21 mouse cellular contexts compared by ENCODE assay signal in genomic region chr5:73150877-73151445, GRCm38 (mm10).
DNase-seq lines count a peak whose midpoint lies in the region; ATAC-seq and TF ChIP-seq lines count a peak whose summit lies in the region.
"Had no signal": no experiment of that assay in that cellular context is flagged by ENCODE, and none has a peak within 500 bp of the region (broad histone marks: within the 10 kb centered on the region; RNA-seq: fewer than 3 reads in every experiment).

No protein-coding gene starts in this region.

- peaks cover 6% of the 10 kb centered on the region for H3K79me2 ChIP-seq in heart, adult 2 months (replicated peaks; ENCODE audit: control insufficient read depth, insufficient read depth, low read length)
- no peaks in the 10 kb centered on the region for H3K79me2 ChIP-seq in CH12.LX (replicated peaks; ENCODE audit: control insufficient read depth, extremely low read depth, insufficient read depth, poor library complexity, severe bottlenecking)

- no peak for TF ChIP-seq EP300 in heart, adult 2 months (IDR thresholded peaks at IDR 0.05; ENCODE audit: insufficient read depth, low read depth, low read length)
- no peak for TF ChIP-seq EP300 in CH12.LX (IDR thresholded peaks at IDR 0.05; ENCODE audit: low read length)

- intact Hi-C loops in heart, postnatal 10 days (cut with DNase I), result loop anchor here (1.0 kb wide), 1 partner anchor 16 kb away; no protein-coding TSS in a partner anchor
- intact Hi-C loops in heart, adult 2 months (cut with DNase I), result loop anchor here (5.0 kb wide), 1 partner anchor 41 kb away; no protein-coding TSS in a partner anchor

- no peaks in the 10 kb centered on the region for H3K27me3 ChIP-seq in heart, adult 2 months (ENCODE audit: control insufficient read depth, insufficient read depth, low read length)
- no peaks in the 10 kb centered on the region for H3K27me3 ChIP-seq in CH12.LX (replicated peaks)
- H3K27me3 ChIP-seq: midbrain, embryonic 12.5 days had no signal

- no peak overlapping the region for H3K4me3 ChIP-seq in heart, adult 2 months
- no peak overlapping the region for H3K4me3 ChIP-seq in CH12.LX (replicated peaks in 1 of 3; ENCODE audit: low read depth in 2 of 3, low read length in 2 of 3, poor library complexity in 1 of 3)
- H3K4me3 ChIP-seq: embryonic facial prominence, embryonic 10.5 days; forebrain, embryonic 10.5 days; heart, embryonic 10.5 days; hindbrain, embryonic 10.5 days; midbrain, embryonic 12.5 days had no signal

- no peaks in the 10 kb centered on the region for H3K9me3 ChIP-seq in CH12.LX (replicated peaks; ENCODE audit: low read length)
- H3K9me3 ChIP-seq: embryonic facial prominence, embryonic 10.5 days; forebrain, embryonic 10.5 days; heart, embryonic 10.5 days; hindbrain, embryonic 10.5 days; midbrain, embryonic 12.5 days had no signal

- no peak for ATAC-seq in cerebellum, adult (ENCODE audit: insufficient number of reproducible peaks, low FRiP score, low TSS enrichment)
- ATAC-seq: forebrain, embryonic 16.5 days; hindbrain, embryonic 16.5 days; intestine, embryonic 16.5 days had no signal

- no peak for TF ChIP-seq POLR2A in heart, adult 2 months (IDR thresholded peaks at IDR 0.05; ENCODE audit: insufficient read depth, low read depth, low read length)
- no peak for TF ChIP-seq POLR2A in CH12.LX (IDR thresholded peaks at IDR 0.05; ENCODE audit: low read depth, low read length)

- no peaks in the 10 kb centered on the region for H3K36me3 ChIP-seq in heart, adult 2 months (ENCODE audit: control insufficient read depth, insufficient read depth, low read length)
- peaks cover 11 to 31% of the 10 kb centered on the region in 2 experiments for H3K36me3 ChIP-seq in CH12.LX (replicated peaks in 1 of 2; ENCODE audit: control insufficient read depth in 1 of 2, insufficient read depth in 1 of 2, low read length in 1 of 2)

- no peak for TF ChIP-seq CTCF in heart, adult 2 months (IDR thresholded peaks at IDR 0.05)
- TF ChIP-seq CTCF in CH12.LX (conservative IDR thresholded peaks at IDR 0.05 in 1 of 2, IDR thresholded peaks at IDR 0.05 in 1 of 2; ENCODE audit: low read depth in 2 of 2, low read length in 2 of 2), result no peak

- no peak overlapping the region for H3K4me2 ChIP-seq in CH12.LX (ENCODE audit: insufficient read depth, low read depth, poor library complexity, severe bottlenecking)
- H3K4me2 ChIP-seq: midbrain, embryonic 12.5 days had no signal

- no peak for TF ChIP-seq RAD21 in CH12.LX (IDR thresholded peaks at IDR 0.05; ENCODE audit: low read depth, low read length)

- 87% methylated on average over 6 of the region's 6 CpGs for WGBS in heart, adult 2 months

- in situ Hi-C loops in CH12.LX (cut with MboI; ENCODE audit: low pct_ligation_motif_present, low pct_unique_long_range_greater_than_20kb, low sequenced_read_pairs), result no loop called here

- dilution Hi-C loops in CH12.LX (cut with MboI; ENCODE audit: extremely low pct_ligation_motif_present, extremely low pct_unique_long_range_greater_than_20kb, low sequenced_read_pairs), result no loop called here

- DNase-seq in cerebellum, adult 11 months, result peak; percentile 10
- DNase-seq in heart, postnatal 10 days, result peak; percentile 18
- no peak for DNase-seq in heart, adult 2 months
- no peak for DNase-seq in CH12.LX (ENCODE audit: extremely low read depth)
- DNase-seq in cerebellum, postnatal 14 days, result peak; percentile 62 to 70
- no peak for DNase-seq in right cerebral cortex, postnatal 10 days (ENCODE audit: low spot score in 2 of 2)
- no peak for DNase-seq in lung, postnatal 14 days
- DNase-seq: adrenal gland, postnatal 10 days; kidney, adult 9 months; kidney, postnatal 36 days had no signal

- no peak overlapping the region for H3K9ac ChIP-seq in heart, adult 2 months (ENCODE audit: low read depth, low read length)
- H3K9ac ChIP-seq in CH12.LX (ENCODE audit: insufficient read depth, low read depth), result no peak overlapping the region
- H3K9ac ChIP-seq: midbrain, embryonic 12.5 days had no signal

- no peak overlapping the region for H3K27ac ChIP-seq in heart, adult 2 months
- H3K27ac ChIP-seq in CH12.LX (ENCODE audit: insufficient read depth, low read depth), result no peak overlapping the region
- H3K27ac ChIP-seq: embryonic facial prominence, embryonic 10.5 days; forebrain, embryonic 10.5 days; heart, embryonic 10.5 days; hindbrain, embryonic 10.5 days; macrophage; midbrain, embryonic 12.5 days; stomach, postnatal 0 days had no signal

- peaks cover 1% of the 10 kb centered on the region; the same call in 1 of the 2 replicates for H3K4me1 ChIP-seq in heart, adult 2 months (ENCODE audit: control insufficient read depth, insufficient read depth, low read length)
- H3K4me1 ChIP-seq in CH12.LX (ENCODE audit: control insufficient read depth in 1 of 2, insufficient read depth in 2 of 2), result peaks cover 7 to 25% of the 10 kb centered on the region in 2 experiments; a peak in 3 of 4 replicates
- H3K4me1 ChIP-seq: forebrain, embryonic 10.5 days; midbrain, embryonic 12.5 days had no signal

TF ChIP-seq in CH12.LX, 34 proteins besides CTCF, POLR2A, EP300 and RAD21:
- no peak for TF ChIP-seq TCF12 (IDR thresholded peaks at IDR 0.05; ENCODE audit: low read depth, low read length)
- no peak for TF ChIP-seq ZMIZ1 (IDR thresholded peaks at IDR 0.05; ENCODE audit: low read depth, low read length)
- no peak for TF ChIP-seq TBP (conservative IDR thresholded peaks at IDR 0.05; ENCODE audit: low read depth, low read length)
- no peak for TF ChIP-seq KAT2A (IDR thresholded peaks at IDR 0.05; ENCODE audit: insufficient replicate concordance, low read length)
- TF ChIP-seq JUND (conservative IDR thresholded peaks at IDR 0.05; ENCODE audit: low read depth, low read length), result no peak
- peak; percentile 69; the same call in 1 of the 2 replicates for TF ChIP-seq MAFK (IDR thresholded peaks at IDR 0.05; ENCODE audit: insufficient replicate concordance, low read length)

Comparison
In these comparisons a context has a peak if more than half of its experiments do, and no peak if none do; other contexts are left out.
1. DNase-seq: peak in cerebellum, adult 11 months (single experiment), heart, postnatal 10 days (2 of 2) and cerebellum, postnatal 14 days (2 of 2); none in heart, adult 2 months (0 of 2), CH12.LX (single experiment), right cerebral cortex, postnatal 10 days (0 of 2) and lung, postnatal 14 days (single experiment).